Mouse (Mus musculus): Measurements from ENCODE around the gene Stag2.

DNA sequence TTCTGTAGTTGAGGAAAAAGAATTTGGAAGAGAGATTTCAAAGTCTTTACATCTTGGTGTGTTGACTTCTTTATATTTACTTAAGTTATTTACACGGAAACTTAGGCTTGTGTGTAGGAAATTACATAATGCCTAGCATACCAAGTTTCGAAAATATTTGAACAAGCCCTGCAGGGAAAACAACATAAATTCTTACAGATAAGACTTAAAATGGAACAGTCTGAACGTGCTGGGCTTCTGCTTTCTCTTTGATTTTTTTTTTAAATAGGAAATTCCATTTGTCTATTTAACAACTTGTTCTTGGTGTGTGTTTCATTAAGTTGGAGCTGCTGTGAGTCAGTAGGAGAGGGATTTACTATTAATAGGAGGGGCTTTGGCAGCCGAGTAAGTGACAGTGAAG, 3.9 kb downstream of the Stag2 start:
- no peak for TF ChIP-seq CTCF (IDR thresholded peaks at IDR 0.05; ENCODE audit: low read depth)
- TF ChIP-seq EP300 (IDR thresholded peaks at IDR 0.05; ENCODE audit: low read depth), result no peak
